Mouse (Mus musculus): ENCODE results near the gene Slc9a2. TPM values are rescaled to one million over a fixed set of nuclear protein-coding genes. Genes with fewer than 3 reads are reported as not detected.

The Slc9a2 gene
- polyA plus RNA-seq, 1 experiment from 2014 or later = 0.06 TPM

GRCm38 (mm10) chr1:40681699-40682510 lies 1.5 kb downstream of the Slc9a2 start:
- peaks cover 6% of the 10 kb centered on the region; the same call in 1 of the 2 replicates for H3K4me1 ChIP-seq (replicated peaks; ENCODE audit: control insufficient read depth, insufficient read depth, low read length)
- H3K27ac ChIP-seq (ENCODE audit: low read depth, low read length) = no peak overlapping the region
- peaks cover 46% of the 10 kb centered on the region for H3K27me3 ChIP-seq (ENCODE audit: control insufficient read depth, insufficient read depth, low read length)
- H3K36me3 ChIP-seq (ENCODE audit: control insufficient read depth, insufficient read depth, low read length) = no peaks in the 10 kb centered on the region
- peak overlapping the region; percentile 100 for H3K4me2 ChIP-seq (replicated peaks; ENCODE audit: low read depth, low read length)
- 5% methylated on average over 30 of the region's 44 CpGs for WGBS
- no peaks in the 10 kb centered on the region for H3K9me3 ChIP-seq (ENCODE audit: control insufficient read depth, low read length)
- peak overlapping the region; percentile 58 for H3K4me3 ChIP-seq (ENCODE audit: low read depth, low read length)
- peak overlapping the region; percentile 45 for H3K9ac ChIP-seq (ENCODE audit: low read depth, low read length)
- ATAC-seq (ENCODE audit: low FRiP score) (peak; percentile 65), DNase-seq (ENCODE audit: low spot score) (no peak)

GRCm38 (mm10) chr1:40694296-40694695 lies 13.9 kb downstream of the Slc9a2 start:
- ATAC-seq (ENCODE audit: low FRiP score) (no peak), DNase-seq (ENCODE audit: low spot score) (no peak)
- no peaks in the 10 kb centered on the region for H3K27me3 ChIP-seq (ENCODE audit: control insufficient read depth, insufficient read depth, low read length)
- no peak overlapping the region for H3K27ac ChIP-seq (ENCODE audit: low read depth, low read length)
- H3K9me3 ChIP-seq (ENCODE audit: control insufficient read depth, low read length) = no peaks in the 10 kb centered on the region
- no peak overlapping the region for H3K4me3 ChIP-seq (ENCODE audit: low read depth, low read length)
- no peak overlapping the region for H3K4me2 ChIP-seq (replicated peaks; ENCODE audit: low read depth, low read length)
- H3K4me1 ChIP-seq (replicated peaks; ENCODE audit: control insufficient read depth, insufficient read depth, low read length) = no peaks in the 10 kb centered on the region
- 90% methylated on average over 13 of the region's 13 CpGs for WGBS
- no peak overlapping the region for H3K9ac ChIP-seq (ENCODE audit: low read depth, low read length)
- H3K36me3 ChIP-seq (ENCODE audit: control insufficient read depth, insufficient read depth, low read length) = no peaks in the 10 kb centered on the region

GRCm38 (mm10) chr1:40696436-40696835 lies 16.1 kb downstream of the Slc9a2 start:
- no peak for DNase-seq (ENCODE audit: low spot score)
- 87% methylated on average over 3 of the region's 3 CpGs for WGBS
- H3K27ac ChIP-seq (ENCODE audit: low read depth, low read length) = no peak overlapping the region

GRCm38 (mm10) chr1:40705099-40705498 lies 24.7 kb downstream of the Slc9a2 start:
- Histone ChIP-seq H3K27me3 (ENCODE audit: control insufficient read depth, insufficient read depth, low read length) (no peaks in the 10 kb centered on the region), H3K4me1 (replicated peaks; ENCODE audit: control insufficient read depth, insufficient read depth, low read length) (no peaks in the 10 kb centered on the region), H3K36me3 (ENCODE audit: control insufficient read depth, insufficient read depth, low read length) (no peaks in the 10 kb centered on the region), H3K9ac (ENCODE audit: low read depth, low read length) (no peak overlapping the region), H3K4me2 (replicated peaks; ENCODE audit: low read depth, low read length) (no peak overlapping the region), H3K4me3 (ENCODE audit: low read depth, low read length) (no peak overlapping the region), H3K9me3 (ENCODE audit: control insufficient read depth, low read length) (no peaks in the 10 kb centered on the region), H3K27ac (ENCODE audit: low read depth, low read length) (no peak overlapping the region)
- DNase-seq (ENCODE audit: low spot score) (no peak), ATAC-seq (ENCODE audit: low FRiP score) (no peak)
- 90% methylated on average over 4 of the region's 4 CpGs for WGBS

More at GRCm38 (mm10) chr1:40696436-40696835, 16.1 kb downstream of the Slc9a2 start:
- H3K9ac ChIP-seq (ENCODE audit: low read depth, low read length) = no peak overlapping the region
- no peaks in the 10 kb centered on the region for H3K4me1 ChIP-seq (replicated peaks; ENCODE audit: control insufficient read depth, insufficient read depth, low read length)
- no peaks in the 10 kb centered on the region for H3K36me3 ChIP-seq (ENCODE audit: control insufficient read depth, insufficient read depth, low read length)
- no peak for ATAC-seq (ENCODE audit: low FRiP score)
- no peak overlapping the region for H3K4me3 ChIP-seq (ENCODE audit: low read depth, low read length)
- H3K9me3 ChIP-seq (ENCODE audit: control insufficient read depth, low read length) = no peaks in the 10 kb centered on the region
- H3K4me2 ChIP-seq (replicated peaks; ENCODE audit: low read depth, low read length) = no peak overlapping the region
- no peaks in the 10 kb centered on the region for H3K27me3 ChIP-seq (ENCODE audit: control insufficient read depth, insufficient read depth, low read length)

GRCm38 (mm10) chr1:40714950-40715349 lies 34.6 kb downstream of the Slc9a2 start:
- no peak for DNase-seq (ENCODE audit: low spot score)
- WGBS = 88% methylated on average over 9 of the region's 9 CpGs
- no peak overlapping the region for H3K4me2 ChIP-seq (replicated peaks; ENCODE audit: low read depth, low read length)
- no peak overlapping the region for H3K27ac ChIP-seq (ENCODE audit: low read depth, low read length)
- no peak overlapping the region for H3K9ac ChIP-seq (ENCODE audit: low read depth, low read length)
- H3K4me3 ChIP-seq (ENCODE audit: low read depth, low read length) = no peak overlapping the region
- ATAC-seq (ENCODE audit: low FRiP score) = no peak
- no peaks in the 10 kb centered on the region for H3K36me3 ChIP-seq (ENCODE audit: control insufficient read depth, insufficient read depth, low read length)
- no peaks in the 10 kb centered on the region for H3K9me3 ChIP-seq (ENCODE audit: control insufficient read depth, low read length)
- H3K27me3 ChIP-seq (ENCODE audit: control insufficient read depth, insufficient read depth, low read length) = no peaks in the 10 kb centered on the region
- no peaks in the 10 kb centered on the region for H3K4me1 ChIP-seq (replicated peaks; ENCODE audit: control insufficient read depth, insufficient read depth, low read length)

- H3K4me2 ChIP-seq (replicated peaks; ENCODE audit: low read depth, low read length) = no peak overlapping the region
- no peaks in the 10 kb centered on the region for H3K36me3 ChIP-seq (ENCODE audit: control insufficient read depth, insufficient read depth, low read length)
- ATAC-seq (ENCODE audit: low FRiP score) (no peak), DNase-seq (ENCODE audit: low spot score) (no peak)
- WGBS = 88% methylated on average over 10 of the region's 10 CpGs
- no peak overlapping the region for H3K4me3 ChIP-seq (ENCODE audit: low read depth, low read length)
- H3K9ac ChIP-seq (ENCODE audit: low read depth, low read length) = no peak overlapping the region
- no peak overlapping the region for H3K27ac ChIP-seq (ENCODE audit: low read depth, low read length)
- no peaks in the 10 kb centered on the region for H3K9me3 ChIP-seq (ENCODE audit: control insufficient read depth, low read length)
- H3K4me1 ChIP-seq (replicated peaks; ENCODE audit: control insufficient read depth, insufficient read depth, low read length) = no peaks in the 10 kb centered on the region
- H3K27me3 ChIP-seq (ENCODE audit: control insufficient read depth, insufficient read depth, low read length) = no peaks in the 10 kb centered on the region
These were observed 45.7 kb downstream of the Slc9a2 start for GRCm38 (mm10) chr1:40726051-40726450.

GRCm38 (mm10) chr1:40727404-40727803 lies 47.0 kb downstream of the Slc9a2 start:
- 90% methylated on average over 7 of the region's 7 CpGs for WGBS
- Histone ChIP-seq H3K9me3 (ENCODE audit: control insufficient read depth, low read length) (no peaks in the 10 kb centered on the region), H3K4me2 (replicated peaks; ENCODE audit: low read depth, low read length) (no peak overlapping the region), H3K27ac (ENCODE audit: low read depth, low read length) (no peak overlapping the region), H3K36me3 (ENCODE audit: control insufficient read depth, insufficient read depth, low read length) (no peaks in the 10 kb centered on the region), H3K4me3 (ENCODE audit: low read depth, low read length) (no peak overlapping the region), H3K27me3 (ENCODE audit: control insufficient read depth, insufficient read depth, low read length) (no peaks in the 10 kb centered on the region), H3K4me1 (replicated peaks; ENCODE audit: control insufficient read depth, insufficient read depth, low read length) (no peaks in the 10 kb centered on the region), H3K9ac (ENCODE audit: low read depth, low read length) (no peak overlapping the region)
- DNase-seq (ENCODE audit: low spot score) = no peak
- ATAC-seq (ENCODE audit: low FRiP score) = no peak

- H3K9me3 ChIP-seq (ENCODE audit: control insufficient read depth, low read length) = no peaks in the 10 kb centered on the region
- 78% methylated on average over 1 of the region's 1 CpGs for WGBS
- H3K27me3 ChIP-seq (ENCODE audit: control insufficient read depth, insufficient read depth, low read length) = no peaks in the 10 kb centered on the region
- no peak overlapping the region for H3K4me2 ChIP-seq (replicated peaks; ENCODE audit: low read depth, low read length)
- H3K27ac ChIP-seq (ENCODE audit: low read depth, low read length) = no peak overlapping the region
- no peaks in the 10 kb centered on the region for H3K36me3 ChIP-seq (ENCODE audit: control insufficient read depth, insufficient read depth, low read length)
- H3K4me1 ChIP-seq (replicated peaks; ENCODE audit: control insufficient read depth, insufficient read depth, low read length) = no peaks in the 10 kb centered on the region
- no peak overlapping the region for H3K9ac ChIP-seq (ENCODE audit: low read depth, low read length)
- DNase-seq (ENCODE audit: low spot score) = no peak
- no peak for ATAC-seq (ENCODE audit: low FRiP score)
- no peak overlapping the region for H3K4me3 ChIP-seq (ENCODE audit: low read depth, low read length)
These were observed 48.3 kb downstream of the Slc9a2 start for GRCm38 (mm10) chr1:40728636-40729035.

- DNase-seq (ENCODE audit: low spot score) = no peak
- WGBS = 84% methylated on average over 8 of the region's 8 CpGs
- no peak overlapping the region for H3K4me3 ChIP-seq (ENCODE audit: low read depth, low read length)
- ATAC-seq (ENCODE audit: low FRiP score) = no peak
- no peaks in the 10 kb centered on the region for H3K27me3 ChIP-seq (ENCODE audit: control insufficient read depth, insufficient read depth, low read length)
- H3K9ac ChIP-seq (ENCODE audit: low read depth, low read length) = no peak overlapping the region
- H3K27ac ChIP-seq (ENCODE audit: low read depth, low read length) = no peak overlapping the region
- H3K4me2 ChIP-seq (replicated peaks; ENCODE audit: low read depth, low read length) = no peak overlapping the region
- H3K4me1 ChIP-seq (replicated peaks; ENCODE audit: control insufficient read depth, insufficient read depth, low read length) = no peaks in the 10 kb centered on the region
- H3K36me3 ChIP-seq (ENCODE audit: control insufficient read depth, insufficient read depth, low read length) = no peaks in the 10 kb centered on the region
- no peaks in the 10 kb centered on the region for H3K9me3 ChIP-seq (ENCODE audit: control insufficient read depth, low read length)
These were observed 57.3 kb downstream of the Slc9a2 start for GRCm38 (mm10) chr1:40737671-40738070.

All from hindbrain, embryonic 11.5 days (tissue).